Comparison of ENCODE assay signal across 8 mouse cellular contexts in genomic region chr6:112401953-112402683, GRCm38 (mm10). TPM values are rescaled to one million over a fixed set of nuclear protein-coding genes. Genes with fewer than 3 reads are reported as not detected.
DNase-seq lines count a peak whose midpoint lies in the region; ATAC-seq lines count a peak whose summit lies in the region.

No protein-coding gene starts in this region.

- no peaks in the 10 kb centered on the region for H3K4me1 ChIP-seq in midbrain, embryonic 13.5 days (replicated peaks)
- H3K4me1 ChIP-seq in midbrain, embryonic 11.5 days (ENCODE audit: control insufficient read depth, insufficient read depth, low read length): no peaks in the 10 kb centered on the region
- no peaks in the 10 kb centered on the region for H3K4me1 ChIP-seq in midbrain, embryonic 14.5 days (ENCODE audit: control insufficient read depth, insufficient read depth, low read length)

- 78% methylated on average over 12 of the region's 12 CpGs for WGBS in midbrain, embryonic 13.5 days
- WGBS in midbrain, embryonic 11.5 days: 82% methylated on average over 12 of the region's 12 CpGs
- WGBS in midbrain, embryonic 14.5 days: 71% methylated on average over 12 of the region's 12 CpGs

- H3K27me3 ChIP-seq in midbrain, embryonic 13.5 days: no peaks in the 10 kb centered on the region
- no peaks in the 10 kb centered on the region for H3K27me3 ChIP-seq in midbrain, embryonic 11.5 days (ENCODE audit: control insufficient read depth, insufficient read depth, low read length)
- no peaks in the 10 kb centered on the region for H3K27me3 ChIP-seq in midbrain, embryonic 14.5 days (ENCODE audit: control insufficient read depth, insufficient read depth, low read length)

- no peak overlapping the region for H3K9ac ChIP-seq in midbrain, embryonic 13.5 days (replicated peaks)
- H3K9ac ChIP-seq in midbrain, embryonic 11.5 days (ENCODE audit: low read length): no peak overlapping the region
- H3K9ac ChIP-seq in midbrain, embryonic 14.5 days (replicated peaks; ENCODE audit: low read length): no peak overlapping the region

- H3K4me2 ChIP-seq in midbrain, embryonic 13.5 days (replicated peaks): no peak overlapping the region
- no peak overlapping the region for H3K4me2 ChIP-seq in midbrain, embryonic 11.5 days
- no peak overlapping the region for H3K4me2 ChIP-seq in midbrain, embryonic 14.5 days (ENCODE audit: low read length)

- no peak for DNase-seq in midbrain, embryonic 11.5 days (ENCODE audit: low spot score, missing footprints)
- peak; percentile 38 to 65 for DNase-seq in frontal cortex, postnatal 10 days (ENCODE audit: low spot score in 2 of 2)
- DNase-seq in heart, postnatal 36 days: peak; percentile 90
- peak; percentile 71 to 81 for DNase-seq in left cerebral cortex, postnatal 14 days (ENCODE audit: low spot score in 2 of 2)
- peak; percentile 37 for DNase-seq in midbrain, embryonic 14.5 days
- no peak for DNase-seq in spleen, postnatal 4 days (ENCODE audit: low spot score in 2 of 2)

- ATAC-seq in midbrain, embryonic 13.5 days: peak; percentile 74
- ATAC-seq in midbrain, embryonic 11.5 days (ENCODE audit: low FRiP score): no peak; the same call in 1 of the 2 replicates
- ATAC-seq in midbrain, embryonic 14.5 days (ENCODE audit: low FRiP score, low TSS enrichment): peak; percentile 27; the same call in 1 of the 2 replicates
- ATAC-seq in megakaryocyte-erythroid progenitor cell, adult 5-6 weeks (replicated peaks; ENCODE audit: low FRiP score, low TSS enrichment, poor library complexity, severe bottlenecking): no peak

- H3K36me3 ChIP-seq in midbrain, embryonic 13.5 days: no peaks in the 10 kb centered on the region
- H3K36me3 ChIP-seq in midbrain, embryonic 11.5 days (ENCODE audit: control insufficient read depth, insufficient read depth, low read length): no peaks in the 10 kb centered on the region
- no peaks in the 10 kb centered on the region for H3K36me3 ChIP-seq in midbrain, embryonic 14.5 days (ENCODE audit: control insufficient read depth, insufficient read depth, low read length)

- no peaks in the 10 kb centered on the region for H3K9me3 ChIP-seq in midbrain, embryonic 13.5 days
- no peaks in the 10 kb centered on the region for H3K9me3 ChIP-seq in midbrain, embryonic 11.5 days (ENCODE audit: control insufficient read depth, low read length)
- no peaks in the 10 kb centered on the region for H3K9me3 ChIP-seq in midbrain, embryonic 14.5 days (ENCODE audit: control insufficient read depth, low read length)

- intact Hi-C loops in heart, postnatal 36 days (cut with DNase I): loop anchor here (10.0 kb wide), 1 partner anchor 903 kb away; the partner anchor contains the start of gene Brpf1
- intact Hi-C loops in left cerebral cortex, postnatal 14 days (cut with DNase I): no loop called here

- no peak overlapping the region for H3K4me3 ChIP-seq in midbrain, embryonic 13.5 days (replicated peaks)
- H3K4me3 ChIP-seq in midbrain, embryonic 11.5 days (ENCODE audit: low read depth, low read length): no peak overlapping the region
- no peak overlapping the region for H3K4me3 ChIP-seq in midbrain, embryonic 14.5 days (replicated peaks; ENCODE audit: low read depth, low read length)

- no peak overlapping the region for H3K27ac ChIP-seq in midbrain, embryonic 13.5 days
- no peak overlapping the region for H3K27ac ChIP-seq in midbrain, embryonic 11.5 days (ENCODE audit: low read depth, low read length)
- no peak overlapping the region for H3K27ac ChIP-seq in midbrain, embryonic 14.5 days (replicated peaks; ENCODE audit: low read depth, low read length)

RNA-seq across cellular contexts. Expression of gene Ssu2, which starts 14.3 kb away (rescaled TPM):
- 0.23 TPM in 1 of 2 replicates, not detected in the other for polyA plus RNA-seq in midbrain, embryonic 13.5 days (2015; fragmentation: Nextera tagmentation; extraction: Ambion mirVana)
- 0.16 and 0.52 TPM in 2 replicates for polyA plus RNA-seq in midbrain, embryonic 11.5 days (2014; fragmentation: Nextera tagmentation; extraction: Ambion mirVana)
- total RNA-seq in heart, postnatal 36 days (2021): 1 to 10 TPM; 2.5 to 2.7 TPM
- under 1 TPM; 0.32 to 0.72 TPM for total RNA-seq in left cerebral cortex, postnatal 14 days (2021)
- not detected in 2 replicates for polyA plus RNA-seq in midbrain, embryonic 14.5 days (2014; fragmentation: Nextera tagmentation; extraction: Ambion mirVana)
- not detected in 2 replicates for total RNA-seq in megakaryocyte-erythroid progenitor cell, adult 5-6 weeks (2014; fragmentation: Nextera tagmentation)
- total RNA-seq in megakaryocyte-erythroid progenitor cell, adult 5-6 weeks (2017): not detected in 2 replicates

RNA-seq across cellular contexts. Expression of gene Cav3, which starts 57.2 kb away (rescaled TPM):
- polyA plus RNA-seq in midbrain, embryonic 13.5 days (2015; fragmentation: Nextera tagmentation; extraction: Ambion mirVana): not detected in 2 replicates
- polyA plus RNA-seq in midbrain, embryonic 11.5 days (2014; fragmentation: Nextera tagmentation; extraction: Ambion mirVana): 0.11 TPM in 1 of 2 replicates, not detected in the other
- total RNA-seq in heart, postnatal 36 days (2021): 100 to 1,000 TPM in 1 of 2 experiments, 10 to 100 TPM in 1; 92.9 to 101 TPM
- under 1 TPM; 0.30 to 0.42 TPM for total RNA-seq in left cerebral cortex, postnatal 14 days (2021)
- polyA plus RNA-seq in midbrain, embryonic 14.5 days (2014; fragmentation: Nextera tagmentation; extraction: Ambion mirVana): not detected in 2 replicates
- not detected in 2 replicates for total RNA-seq in megakaryocyte-erythroid progenitor cell, adult 5-6 weeks (2014; fragmentation: Nextera tagmentation)
- not detected in 2 replicates for total RNA-seq in megakaryocyte-erythroid progenitor cell, adult 5-6 weeks (2017)

Comparison
In these comparisons a context has a peak if more than half of its experiments do, and no peak if none do; other contexts are left out.
1. ATAC-seq: peak in midbrain, embryonic 13.5 days (single experiment) and midbrain, embryonic 14.5 days (single experiment); none in midbrain, embryonic 11.5 days (single experiment) and megakaryocyte-erythroid progenitor cell, adult 5-6 weeks (single experiment).
2. DNase-seq: peak in frontal cortex, postnatal 10 days (2 of 2), heart, postnatal 36 days (2 of 2), left cerebral cortex, postnatal 14 days (2 of 2) and midbrain, embryonic 14.5 days (single experiment); none in midbrain, embryonic 11.5 days (single experiment) and spleen, postnatal 4 days (0 of 2).
3. RNA of gene Cav3, which starts 57.2 kb away (total RNA-seq): 92.9 to 101 TPM in heart, postnatal 36 days; 0.30 to 0.42 TPM in left cerebral cortex, postnatal 14 days and not detected in megakaryocyte-erythroid progenitor cell, adult 5-6 weeks; every median in the first group is over 10 times any median in the second.